Mouse (Mus musculus): ENCODE measurements at regions not wholly inside any gene's neighbourhood (a gene's known extent, or its start where the extent isn't known, plus 50 kb on each side); places are given as distances from the start of the nearest gene placed in this dataset.

DNA sequence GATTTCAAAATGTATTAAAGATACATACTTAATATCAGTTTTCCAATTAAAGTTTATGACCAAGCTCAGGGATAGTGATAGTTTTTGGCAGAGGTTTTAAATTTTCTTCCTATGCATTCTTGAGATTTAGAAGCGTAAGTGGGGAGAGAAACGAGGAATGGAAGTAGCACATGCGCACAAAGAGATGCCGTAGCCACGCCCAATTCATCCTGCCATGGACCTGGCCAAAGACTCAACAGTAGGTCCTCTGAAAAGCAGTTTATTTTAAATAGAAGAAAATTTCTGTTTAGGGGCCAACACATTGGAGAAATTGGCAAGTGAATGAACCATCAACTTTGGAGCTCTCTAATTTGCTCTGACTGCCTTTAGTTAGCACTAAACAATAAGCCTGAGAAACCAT, 73.5 kb upstream of the 4933412E24Rik start:
- Histone ChIP-seq H3K9me3 (ENCODE audit: control insufficient read depth, low read length) (no peaks in the 10 kb centered on the region), H3K27me3 (ENCODE audit: control insufficient read depth, insufficient read depth, low read length) (no peaks in the 10 kb centered on the region), H3K4me1 (ENCODE audit: control insufficient read depth, insufficient read depth, low read length) (no peaks in the 10 kb centered on the region), H3K9ac (ENCODE audit: low read length) (no peak overlapping the region), H3K36me3 (ENCODE audit: control insufficient read depth, insufficient read depth, low read length) (no peaks in the 10 kb centered on the region), H3K27ac (ENCODE audit: low read depth, low read length) (no peak overlapping the region), H3K4me3 (ENCODE audit: low read depth, low read length) (no peak overlapping the region), H3K4me2 (no peak overlapping the region)
- WGBS: 85% methylated on average over 5 of the region's 5 CpGs
- no peak for ATAC-seq (ENCODE audit: low FRiP score)
- DNase-seq (ENCODE audit: low spot score, missing footprints): no peak

DNA sequence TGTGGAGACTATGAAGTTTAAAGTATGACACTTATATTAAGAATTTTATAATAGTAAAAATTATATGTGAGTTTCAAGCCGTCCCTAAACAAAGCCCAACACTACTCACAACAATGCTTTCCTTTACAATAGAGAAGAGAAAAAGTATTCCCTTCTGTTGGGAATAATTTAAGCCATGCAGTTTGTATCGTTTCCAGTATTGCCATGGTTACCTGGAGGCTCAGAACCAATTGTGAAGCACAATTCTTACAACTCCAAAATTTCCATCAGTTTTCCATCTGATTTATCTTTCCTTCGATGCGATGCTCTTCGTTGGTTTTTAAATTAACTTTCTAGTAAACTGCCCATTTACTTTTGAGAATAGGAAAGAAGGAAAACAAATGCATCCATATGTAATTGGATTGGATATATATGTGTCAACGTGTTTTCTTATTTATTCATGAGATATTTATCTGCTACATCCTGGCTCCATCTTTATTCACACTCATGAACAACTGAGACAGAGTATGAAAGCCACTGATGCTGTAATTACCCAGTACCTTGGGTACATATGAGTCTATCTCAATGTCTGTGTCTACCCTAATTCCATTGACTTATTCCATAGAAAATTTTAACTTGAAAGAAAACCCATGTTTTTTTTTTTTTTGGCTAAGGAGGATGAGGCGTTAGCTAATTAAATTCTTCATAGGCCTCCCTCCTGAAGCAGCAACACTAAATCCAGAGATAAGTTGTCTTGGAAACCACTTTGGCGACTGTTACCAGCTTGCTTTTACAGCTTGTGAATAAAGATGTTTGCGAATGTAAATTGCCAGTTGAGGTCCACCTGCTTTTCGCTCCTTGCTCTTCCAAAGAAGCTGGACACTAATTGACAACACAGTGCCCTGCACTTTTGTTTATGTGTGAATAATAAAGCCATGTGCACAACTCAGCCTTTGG, 72.8 kb upstream of the 4933412E24Rik start:
- H3K27ac ChIP-seq (ENCODE audit: low read depth, low read length): no peak overlapping the region
- WGBS: 65% methylated on average over 10 of the region's 10 CpGs
- no peaks in the 10 kb centered on the region for H3K9me3 ChIP-seq (ENCODE audit: control insufficient read depth, low read length)
- H3K4me3 ChIP-seq (ENCODE audit: low read depth, low read length): no peak overlapping the region
- H3K9ac ChIP-seq (ENCODE audit: low read length): no peak overlapping the region
- no peak overlapping the region for H3K4me2 ChIP-seq
- ATAC-seq (ENCODE audit: low FRiP score): 0 out of 2 replicates have a peak, but pooled peaks have one; percentile 40
- H3K36me3 ChIP-seq (ENCODE audit: control insufficient read depth, insufficient read depth, low read length): no peaks in the 10 kb centered on the region
- H3K27me3 ChIP-seq (ENCODE audit: control insufficient read depth, insufficient read depth, low read length): no peaks in the 10 kb centered on the region
- no peaks in the 10 kb centered on the region for H3K4me1 ChIP-seq (ENCODE audit: control insufficient read depth, insufficient read depth, low read length)
- no peak for DNase-seq (ENCODE audit: low spot score, missing footprints)
